Mouse (Mus musculus) limb, embryonic 11.5 days (tissue): ENCODE data around the gene Ppdpf. TPM values are rescaled to one million over a fixed set of nuclear protein-coding genes. Genes with fewer than 3 reads are reported as not detected.

Experiments
- ATAC-seq: fragments of 200-750 bp; cut with Nextera tagmentation; 2 replicates; pipeline ENCODE4 v1.8.0; 2017; ENCODE audit warnings: low read depth; ENCODE audit not compliant: insufficient number of reproducible peaks, low FRiP score, low TSS enrichment
- DNase-seq: peaks from one replicate; pipeline ENCODE4 v3.0.0-alpha.2; 2015; ENCODE audit warnings: low spot score
- H3K27ac ChIP-seq: fragments of 300-500 bp; sonication (generic); replicated peaks from 2 replicates; pipeline ENCODE4 v1.5.1; 2014; ENCODE audit warnings: low read depth, mild to moderate bottlenecking, low read length
- H3K27me3 ChIP-seq: fragments of 300-500 bp; sonication (generic); 2 replicates; pipeline ENCODE4 v1.6.1; 2014; ENCODE audit warnings: mild to moderate bottlenecking, low read length, mixed read lengths; ENCODE audit not compliant: control insufficient read depth, insufficient read depth
- H3K36me3 ChIP-seq: fragments of 300-500 bp; sonication (generic); 2 replicates; pipeline ENCODE4 v1.6.1; 2014; ENCODE audit warnings: mild to moderate bottlenecking, low read length, moderate library complexity, mixed read lengths; ENCODE audit not compliant: control insufficient read depth, insufficient read depth
- H3K4me1 ChIP-seq: fragments of 300-500 bp; sonication (generic); 2 replicates; pipeline ENCODE4 v1.6.1; 2014; ENCODE audit warnings: low read length, mixed read lengths; ENCODE audit not compliant: control insufficient read depth, insufficient read depth
- H3K4me2 ChIP-seq: fragments of 300-500 bp; sonication (generic); 2 replicates; pipeline ENCODE4 v1.6.1; 2014; ENCODE audit warnings: low read depth, mild to moderate bottlenecking, moderate library complexity; ENCODE audit not compliant: severe bottlenecking
- H3K4me3 ChIP-seq: fragments of 300-500 bp; sonication (generic); 2 replicates; pipeline ENCODE4 v1.5.1; 2014; ENCODE audit warnings: low read depth, low read length
- H3K9ac ChIP-seq: fragments of 300-500 bp; sonication (generic); 2 replicates; pipeline ENCODE4 v1.6.1; 2014; ENCODE audit warnings: mild to moderate bottlenecking, low read length
- H3K9me3 ChIP-seq: fragments of 300-500 bp; sonication (generic); 2 replicates; pipeline ENCODE4 v1.6.1; 2016; ENCODE audit warnings: low read length; ENCODE audit not compliant: control insufficient read depth
- WGBS: fragments of 180-500 bp; shearing (Covaris S2); extraction: QIAGEN DNeasy Blood & Tissue Kit; methylation state at CpG from one replicate; pipeline ENCODE4 v1.1.7; 2014; 5-methylcytosine and 5-hydroxymethylcytosine counted together
- polyA plus RNA-seq: library from polyadenylated mRNA; unstranded; fragments of >200 nt; fragmentation: Nextera tagmentation; extraction: Ambion mirVana; gene quantifications from 2 replicates; pipeline ENCODE4 v1.2.1, GENCODE M21; 2014

Gene Ppdpf
- polyA plus RNA-seq, 1 experiment from 2014 or later, result 444 TPM

- H3K4me3 ChIP-seq, result peak within 1 kb of the TSS; percentile 29
- DNase-seq (peak; percentile 69), ATAC-seq (peak; percentile 65; the same call in 1 of the 2 replicates)
- under 1% methylated on average over 17 of the region's 17 CpGs for WGBS
- H3K4me1 ChIP-seq, result peaks cover 8% of the 10 kb centered on the region; the same call in 1 of the 2 replicates
- peaks cover 25% of the 10 kb centered on the region for H3K27me3 ChIP-seq
- no peaks in the 10 kb centered on the region for H3K9me3 ChIP-seq
- no peaks in the 10 kb centered on the region for H3K36me3 ChIP-seq
- no peak within 1 kb of the TSS for H3K27ac ChIP-seq
- H3K9ac ChIP-seq, result peak within 1 kb of the TSS; percentile 34; the same call in 1 of the 2 replicates
- H3K4me2 ChIP-seq, result peak within 1 kb of the TSS; percentile 61
Measured at GRCm38 (mm10) chr2:181213021-181213445, 26.0 kb downstream of the Ppdpf start, which contains the start of gene Srms. TSS of gene Srms (minus strand) at chr2:181213185.

- Histone ChIP-seq H3K4me1 (peaks cover 23% of the 10 kb centered on the region), H3K36me3 (no peaks in the 10 kb centered on the region), H3K9me3 (no peaks in the 10 kb centered on the region), H3K4me2 (no peak overlapping the region), H3K27me3 (peaks cover 25% of the 10 kb centered on the region), H3K9ac (no peak overlapping the region), H3K27ac (no peak overlapping the region), H3K4me3 (no peak overlapping the region)
- WGBS, result 89% methylated on average over 6 of the region's 6 CpGs
- no peak for ATAC-seq
- DNase-seq, result no peak
Measured at GRCm38 (mm10) chr2:181216037-181216436, 29.0 kb downstream of the Ppdpf start.

GRCm38 (mm10) chr2:181218881-181219485 is 31.9 kb downstream of the Ppdpf start:
- Histone ChIP-seq H3K9ac (peak overlapping the region; percentile 12; the same call in 1 of the 2 replicates), H3K4me2 (peak overlapping the region; percentile 45), H3K4me1 (peaks cover 15% of the 10 kb centered on the region; the same call in 1 of the 2 replicates), H3K27ac (peak overlapping the region; percentile 80), H3K27me3 (peaks cover 2% of the 10 kb centered on the region), H3K4me3 (no peak overlapping the region; the same call in 1 of the 2 replicates), H3K9me3 (no peaks in the 10 kb centered on the region), H3K36me3 (no peaks in the 10 kb centered on the region)
- WGBS, result 47% methylated on average over 5 of the region's 5 CpGs
- ATAC-seq (no peak), DNase-seq (no peak)

- H3K27me3 ChIP-seq, result no peaks in the 10 kb centered on the region
- ATAC-seq (peak; percentile 94), DNase-seq (peak; percentile 90)
- H3K36me3 ChIP-seq, result no peaks in the 10 kb centered on the region
- H3K4me3 ChIP-seq, result peak within 1 kb of the TSS; percentile 22
- no peaks in the 10 kb centered on the region for H3K9me3 ChIP-seq
- H3K4me1 ChIP-seq, result peaks cover 15% of the 10 kb centered on the region; the same call in 1 of the 2 replicates
- 2% methylated on average over 25 of the region's 25 CpGs for WGBS
- peak within 1 kb of the TSS; percentile 31; the same call in 1 of the 2 replicates for H3K9ac ChIP-seq
- peak within 1 kb of the TSS; percentile 45 for H3K4me2 ChIP-seq
- peak within 1 kb of the TSS; percentile 80 for H3K27ac ChIP-seq
Measured at GRCm38 (mm10) chr2:181219538-181220216, 32.6 kb downstream of the Ppdpf start, which contains the start of gene Fndc11. TSS of gene Fndc11 (plus strand) at chr2:181220013.

DNA sequence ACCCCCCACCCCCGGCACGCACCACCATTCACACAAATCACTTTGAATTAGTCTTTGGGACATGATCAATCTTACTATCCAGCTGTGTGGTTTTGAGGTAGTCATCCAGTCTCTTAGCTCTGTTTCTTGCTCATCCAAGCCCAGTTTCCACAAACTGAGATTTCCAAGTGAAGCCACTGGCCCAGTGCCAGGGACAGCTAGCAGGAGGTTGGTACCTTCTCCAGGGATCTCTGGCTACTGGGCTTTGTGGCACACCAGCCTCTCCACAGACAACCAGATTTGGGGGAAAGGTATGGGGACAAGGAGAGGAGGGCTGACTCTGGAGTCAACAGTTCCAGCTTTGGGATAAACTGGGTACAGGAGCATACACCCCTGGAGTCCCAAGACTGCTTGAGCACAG is 33.3 kb downstream of the Ppdpf start:
- ATAC-seq (no peak), DNase-seq (no peak)
- Histone ChIP-seq H3K4me3 (peak overlapping the region; percentile 22), H3K9ac (no peak overlapping the region), H3K9me3 (no peaks in the 10 kb centered on the region), H3K4me1 (peaks cover 15% of the 10 kb centered on the region; the same call in 1 of the 2 replicates), H3K36me3 (no peaks in the 10 kb centered on the region), H3K27ac (peak overlapping the region; percentile 80; the same call in 1 of the 2 replicates), H3K4me2 (peak overlapping the region; percentile 45), H3K27me3 (no peaks in the 10 kb centered on the region)
- WGBS, result 31% methylated on average over 2 of the region's 2 CpGs

DNA sequence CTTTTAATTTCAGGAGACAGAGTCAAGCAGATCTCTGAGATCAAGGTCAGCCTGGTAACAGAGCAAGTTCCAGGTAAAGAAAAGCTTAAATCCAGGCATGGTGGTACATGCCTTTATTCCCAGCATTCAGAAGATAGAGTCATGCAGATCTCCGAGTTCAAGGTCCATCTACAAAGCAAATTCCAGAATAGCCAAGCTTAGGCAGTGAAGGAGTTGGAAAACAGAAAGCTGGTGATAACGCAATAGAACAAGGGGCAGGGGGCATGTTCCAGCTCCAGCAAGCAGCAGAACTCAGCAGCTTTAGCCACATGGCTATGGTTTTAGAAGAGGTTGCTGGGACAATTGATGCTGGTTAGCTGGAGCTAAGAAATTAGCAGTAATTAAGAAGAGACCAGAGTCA is 37.9 kb downstream of the Ppdpf start:
- H3K27ac ChIP-seq, result no peak overlapping the region
- H3K4me3 ChIP-seq, result no peak overlapping the region
- H3K27me3 ChIP-seq, result no peaks in the 10 kb centered on the region
- no peak for DNase-seq
- WGBS, result 87% methylated on average over 2 of the region's 2 CpGs
- H3K36me3 ChIP-seq, result no peaks in the 10 kb centered on the region
- H3K4me1 ChIP-seq, result peaks cover 10% of the 10 kb centered on the region; the same call in 1 of the 2 replicates
- no peak overlapping the region for H3K9ac ChIP-seq
- no peak overlapping the region for H3K4me2 ChIP-seq
- no peaks in the 10 kb centered on the region for H3K9me3 ChIP-seq
- no peak for ATAC-seq

GRCm38 (mm10) chr2:181227122-181227521 is 40.1 kb downstream of the Ppdpf start:
- WGBS, result 83% methylated on average over 3 of the region's 3 CpGs
- DNase-seq (no peak), ATAC-seq (no peak)
- H3K9ac ChIP-seq, result no peak overlapping the region
- H3K27me3 ChIP-seq, result no peaks in the 10 kb centered on the region; the same call in 1 of the 2 replicates
- no peak overlapping the region for H3K4me3 ChIP-seq
- H3K9me3 ChIP-seq, result no peaks in the 10 kb centered on the region
- no peaks in the 10 kb centered on the region for H3K36me3 ChIP-seq
- H3K4me2 ChIP-seq, result no peak overlapping the region
- H3K27ac ChIP-seq, result no peak overlapping the region
- peaks cover 5% of the 10 kb centered on the region; the same call in 1 of the 2 replicates for H3K4me1 ChIP-seq

DNA sequence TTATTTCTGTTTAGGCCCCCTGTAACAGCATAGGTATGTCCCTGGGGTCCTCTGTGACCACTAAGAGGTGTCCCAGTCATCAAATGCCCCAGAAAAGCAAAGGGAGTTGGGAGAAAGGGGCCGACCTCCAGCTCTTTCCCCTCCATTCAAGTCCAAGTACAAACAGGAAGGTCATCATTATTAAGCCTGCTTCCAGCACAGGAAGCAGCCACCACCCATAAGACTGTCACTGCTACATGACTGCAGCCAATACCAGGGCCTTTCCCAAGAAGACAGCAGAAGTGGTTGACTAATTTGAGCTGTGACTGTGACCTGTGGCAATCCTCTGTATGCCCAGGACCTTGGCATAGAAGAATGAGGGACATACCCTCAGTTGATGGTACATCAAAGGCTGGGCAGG is 41.3 kb downstream of the Ppdpf start:
- ATAC-seq, result no peak
- no peaks in the 10 kb centered on the region for H3K36me3 ChIP-seq
- no peak overlapping the region for H3K4me2 ChIP-seq
- DNase-seq, result no peak
- no peaks in the 10 kb centered on the region; the same call in 1 of the 2 replicates for H3K27me3 ChIP-seq
- 80% methylated on average over 1 of the region's 1 CpGs for WGBS
- no peak overlapping the region for H3K9ac ChIP-seq
- H3K4me3 ChIP-seq, result no peak overlapping the region
- 0 out of 2 replicates have a peak overlapping the region, but pooled peaks have one; percentile 2 for H3K27ac ChIP-seq
- H3K9me3 ChIP-seq, result no peaks in the 10 kb centered on the region
- H3K4me1 ChIP-seq, result peaks cover 5% of the 10 kb centered on the region; the same call in 1 of the 2 replicates
